Mouse (Mus musculus) c-Kit-positive CD71-negative TER-119-negative erythroid progenitor cells, embryonic 14.5 days (primary cell): ENCODE measurements around the gene Zglp1.
"Not testable (repeated sequence)": the region's sequence is repeated elsewhere in the genome, so short reads cannot be mapped to it uniquely, and the experiment has no call there.

Experiments
- DNase-seq: peaks from one replicate; pipeline ENCODE4 v3.0.0-alpha.2; 2013; ENCODE audit warnings: low read depth

Gene Zglp1

DNA sequence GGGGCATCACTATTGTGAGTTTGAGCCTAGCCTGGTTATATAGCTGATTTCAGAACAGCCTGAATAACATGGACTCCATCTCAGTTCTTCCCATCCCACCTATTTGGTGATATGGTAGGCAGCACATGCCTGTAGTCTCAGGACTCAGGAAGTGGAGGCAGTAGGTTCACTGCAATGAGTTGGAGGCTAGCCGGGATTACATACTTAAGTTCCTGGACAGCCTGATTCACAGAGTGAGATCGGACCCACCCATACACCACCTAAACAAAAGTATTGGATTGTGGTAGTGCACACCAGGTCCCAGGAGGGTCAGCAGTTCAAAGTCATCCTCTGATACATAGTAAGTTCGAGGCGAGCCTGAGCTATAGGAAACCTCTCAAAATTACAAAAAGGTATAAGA lies 5.7 kb upstream of the Zglp1 start:
- no peak for DNase-seq

DNA sequence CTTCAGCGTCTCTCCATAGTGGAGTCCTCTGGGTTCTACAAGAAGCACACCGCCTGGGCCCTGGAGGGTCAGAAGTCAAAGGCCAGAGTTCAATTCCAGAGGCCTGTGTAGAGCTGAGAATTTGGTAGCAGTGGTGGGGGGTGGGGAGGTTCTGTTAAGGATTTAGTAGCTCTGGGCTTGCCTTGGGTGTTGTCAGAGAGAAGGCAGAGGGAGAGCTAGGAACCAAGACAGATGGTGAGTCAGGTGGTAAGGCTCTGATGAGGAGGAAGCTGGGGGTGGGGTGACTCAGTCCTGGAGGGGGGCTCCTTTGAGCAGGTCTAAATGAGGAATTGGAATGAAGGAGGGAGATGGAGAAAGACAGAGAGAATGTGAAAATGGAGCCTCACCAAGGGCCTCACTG lies 4.0 kb downstream of the Zglp1 start:
- DNase-seq = no peak

DNA sequence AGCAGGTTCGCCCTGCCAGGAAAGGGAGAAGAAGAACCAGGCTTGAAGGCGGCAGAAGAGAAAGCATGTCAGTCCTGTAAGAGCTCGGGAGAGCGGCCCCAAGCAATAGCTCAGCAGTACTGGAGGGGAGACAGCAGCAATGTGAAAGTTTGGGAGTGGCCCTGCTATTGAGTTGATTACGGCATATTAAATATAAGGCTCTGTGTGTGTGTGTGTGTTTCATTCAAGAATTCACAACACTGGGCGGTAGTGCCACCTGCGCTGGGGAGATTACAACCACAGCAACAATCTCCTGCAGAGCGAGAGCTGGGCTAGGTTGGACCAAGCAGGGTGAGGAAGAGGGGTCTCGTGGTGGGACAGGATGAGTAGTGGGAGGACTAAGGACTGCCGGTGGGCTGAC lies 15.3 kb downstream of the Zglp1 start:
- DNase-seq = no peak

DNA sequence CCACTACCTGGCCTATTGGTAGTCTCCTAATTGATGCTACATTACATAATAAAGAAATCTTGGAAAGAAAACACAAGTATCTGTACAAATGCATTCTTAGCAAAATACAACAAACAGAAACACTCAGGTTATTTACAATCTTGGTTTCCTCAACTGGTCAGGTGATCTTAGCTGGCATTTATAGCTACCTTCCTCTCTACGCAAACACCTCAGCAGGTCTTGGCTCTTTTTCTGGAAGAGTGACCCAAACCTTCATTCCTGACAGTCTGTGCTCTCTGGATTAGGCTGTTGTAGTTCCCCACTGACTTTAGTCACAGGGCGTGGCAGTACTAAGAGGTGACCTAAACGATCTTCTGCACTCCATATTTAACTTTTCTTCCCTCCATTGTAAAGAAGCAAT lies 21.7 kb downstream of the Zglp1 start:
- no peak for DNase-seq

DNA sequence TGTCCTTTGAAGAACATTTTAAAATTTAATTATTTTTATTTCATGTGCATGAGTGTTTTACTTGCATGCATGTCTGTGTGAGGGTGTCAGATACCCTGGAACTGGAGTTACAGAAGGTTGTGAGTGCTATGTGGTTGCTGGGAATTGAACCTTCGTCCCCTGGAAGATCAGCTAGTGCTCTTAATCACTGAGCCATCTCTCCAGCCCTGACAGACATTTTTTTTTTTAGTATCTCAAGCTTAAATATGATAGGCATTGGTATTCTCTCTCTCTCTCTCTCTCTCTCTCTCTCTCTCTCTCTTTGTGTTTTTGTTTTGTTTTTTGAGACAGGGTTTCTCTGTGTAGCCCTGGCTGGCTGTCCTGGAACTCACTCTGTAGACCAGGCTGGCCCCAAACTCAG lies 22.1 kb downstream of the Zglp1 start:
- not testable (repeated sequence) for DNase-seq

DNA sequence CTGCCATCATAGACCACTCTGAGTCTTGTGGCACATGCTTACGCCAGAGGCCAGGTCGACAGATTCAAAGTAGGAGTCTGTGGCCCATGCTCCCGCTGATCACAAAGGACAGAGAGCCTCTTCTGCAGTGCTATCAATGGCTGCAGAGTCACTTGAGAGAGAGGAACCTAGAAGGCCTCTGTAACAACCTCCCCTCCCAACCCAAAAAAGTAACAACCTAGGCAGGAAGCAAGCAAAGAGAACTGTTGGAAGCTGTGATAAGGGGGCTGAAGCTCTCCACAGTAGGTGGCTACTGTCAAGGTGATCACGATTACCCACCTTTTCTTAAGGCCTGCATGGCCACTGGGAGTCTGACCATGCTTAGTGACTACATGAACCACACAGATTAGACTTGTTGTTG lies 23.3 kb downstream of the Zglp1 start:
- DNase-seq = no peak

DNA sequence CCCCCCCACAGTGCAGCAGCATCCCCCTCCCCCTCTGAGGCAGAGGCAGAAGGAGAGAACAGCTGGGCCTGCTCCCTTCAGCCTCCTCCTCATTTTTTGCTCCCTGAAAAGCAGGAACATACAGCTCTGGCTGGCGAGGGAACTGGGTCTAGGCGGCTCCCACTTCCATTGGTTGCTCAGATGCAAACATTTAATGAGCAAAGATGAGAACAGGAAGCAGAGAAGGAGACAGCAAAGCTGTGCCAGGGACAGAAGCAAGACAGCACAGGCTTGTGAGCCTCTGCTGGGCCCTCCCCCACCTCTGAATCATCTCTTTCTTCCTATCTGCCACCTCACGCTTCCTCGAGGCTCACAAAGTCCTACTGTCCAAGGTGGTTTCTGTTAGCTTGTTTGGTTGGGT lies 25.6 kb downstream of the Zglp1 start:
- DNase-seq = no peak

DNA sequence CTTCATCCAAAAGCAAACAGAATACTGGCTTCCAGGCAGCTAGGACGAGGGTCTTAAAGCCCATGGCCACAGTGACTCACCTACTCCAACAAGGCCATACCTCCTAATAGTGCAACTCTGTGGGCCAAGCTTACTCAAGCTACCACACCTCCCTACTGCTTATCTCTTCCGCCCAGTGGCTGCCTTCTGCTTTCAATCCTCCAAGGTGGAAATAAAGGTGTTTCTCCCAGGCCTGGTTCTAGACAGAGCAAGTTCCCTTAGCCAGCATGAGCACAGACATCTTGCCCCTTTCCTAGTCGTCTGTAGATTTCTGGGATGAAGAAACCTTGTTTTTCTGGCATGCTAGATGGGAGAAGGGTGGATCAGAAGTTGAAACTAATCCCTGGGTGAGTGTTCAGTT lies 27.1 kb downstream of the Zglp1 start:
- no peak for DNase-seq

DNA sequence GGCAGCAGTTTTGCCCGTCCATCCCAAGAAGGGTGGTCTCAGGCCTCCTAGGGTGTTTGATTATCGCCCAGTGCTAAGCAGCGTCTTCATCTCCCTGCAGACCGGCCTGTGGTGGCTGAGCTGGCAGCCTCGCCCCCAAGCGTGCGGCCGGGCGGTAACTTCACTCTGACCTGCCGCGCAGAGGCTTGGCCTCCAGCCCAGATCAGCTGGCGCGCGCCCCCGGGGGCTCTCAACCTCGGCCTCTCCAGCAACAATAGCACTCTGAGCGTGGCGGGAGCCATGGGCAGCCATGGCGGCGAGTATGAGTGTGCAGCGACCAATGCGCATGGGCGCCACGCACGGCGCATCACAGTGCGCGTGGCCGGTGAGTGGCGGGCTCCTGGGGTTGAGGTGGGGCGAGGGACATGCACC lies 29.4 kb downstream of the Zglp1 start:
- no peak for DNase-seq

DNA sequence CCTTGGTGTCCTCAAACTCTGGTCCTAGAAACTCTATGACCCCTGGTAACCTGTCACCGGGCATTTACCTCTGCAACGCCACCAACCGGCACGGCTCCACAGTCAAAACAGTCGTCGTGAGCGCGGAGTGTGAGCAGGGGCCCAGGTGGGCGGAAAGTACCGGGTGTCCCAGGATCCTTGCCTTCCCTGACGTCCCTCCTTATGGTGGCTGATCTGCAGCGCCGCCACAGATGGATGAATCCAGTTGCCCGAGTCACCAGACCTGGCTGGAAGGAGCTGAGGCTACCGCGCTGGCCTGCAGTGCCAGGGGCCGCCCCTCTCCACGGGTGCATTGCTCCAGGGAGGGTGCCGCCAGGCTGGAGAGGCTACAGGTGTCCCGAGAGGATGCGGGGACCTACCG lies 30.2 kb downstream of the Zglp1 start:
- no peak for DNase-seq

DNA sequence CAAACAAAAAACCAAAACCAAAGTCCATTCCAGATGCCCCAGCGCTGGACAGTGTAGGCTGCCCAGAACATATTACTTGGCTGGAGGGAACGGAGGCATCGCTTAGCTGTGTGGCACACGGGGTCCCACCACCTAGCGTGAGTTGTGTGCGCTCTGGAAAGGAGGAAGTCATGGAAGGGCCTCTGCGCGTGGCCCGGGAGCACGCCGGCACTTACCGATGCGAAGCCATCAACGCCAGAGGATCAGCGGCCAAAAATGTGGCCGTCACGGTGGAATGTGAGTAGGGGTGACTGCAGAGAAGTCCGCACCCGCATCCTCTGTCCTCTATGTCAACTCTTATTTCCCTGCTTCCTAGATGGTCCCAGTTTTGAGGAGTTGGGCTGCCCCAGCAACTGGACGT lies 30.7 kb downstream of the Zglp1 start:
- no peak for DNase-seq

DNA sequence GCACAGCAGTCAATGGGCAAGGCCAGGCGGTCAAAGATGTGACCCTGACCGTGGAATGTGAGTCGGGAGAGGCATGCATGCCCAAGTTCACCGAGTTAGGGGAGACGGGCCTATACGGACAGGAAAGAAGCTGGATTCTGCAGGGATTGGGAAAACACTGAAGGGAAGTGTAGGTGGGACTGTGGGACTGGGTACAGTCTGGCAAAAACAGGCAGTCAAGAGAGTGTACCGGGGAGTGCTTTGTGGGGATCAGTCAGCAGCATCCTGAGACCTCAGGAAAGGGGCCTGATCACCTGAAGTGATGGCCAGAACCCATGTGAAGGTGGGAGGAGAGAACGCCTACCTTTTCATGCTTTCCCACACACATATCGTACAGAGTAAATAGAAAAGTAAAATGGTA lies 31.3 kb downstream of the Zglp1 start:
- no peak for DNase-seq

DNA sequence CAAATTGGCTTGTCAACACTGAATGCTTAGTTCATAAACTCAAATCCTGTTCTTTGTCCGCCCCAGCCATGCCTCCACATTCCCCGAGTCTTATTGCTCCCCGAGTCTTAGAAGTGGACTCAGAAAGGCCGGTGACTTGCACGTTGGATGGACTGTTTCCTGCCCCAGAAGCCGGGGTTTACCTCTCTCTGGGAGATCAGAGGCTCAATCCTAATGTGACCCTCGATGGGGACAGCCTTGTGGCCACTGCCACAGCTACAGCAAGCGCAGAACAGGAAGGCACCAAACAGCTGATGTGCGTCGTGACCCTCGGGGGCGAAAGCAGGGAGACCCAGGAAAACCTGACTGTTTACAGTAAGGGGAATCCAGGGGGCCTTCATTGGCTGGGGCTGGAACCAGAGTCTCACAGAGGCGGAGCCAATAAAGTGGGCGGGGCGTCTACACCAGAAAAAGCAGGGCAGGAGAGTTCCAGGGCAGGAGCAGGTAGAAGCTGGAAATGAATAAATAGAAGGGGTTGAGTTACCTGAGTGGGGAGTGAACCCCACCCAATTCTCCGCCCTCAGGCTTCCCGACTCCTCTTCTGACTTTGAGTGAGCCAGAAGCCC lies 32.3 kb downstream of the Zglp1 start:
- DNase-seq = no peak

DNA sequence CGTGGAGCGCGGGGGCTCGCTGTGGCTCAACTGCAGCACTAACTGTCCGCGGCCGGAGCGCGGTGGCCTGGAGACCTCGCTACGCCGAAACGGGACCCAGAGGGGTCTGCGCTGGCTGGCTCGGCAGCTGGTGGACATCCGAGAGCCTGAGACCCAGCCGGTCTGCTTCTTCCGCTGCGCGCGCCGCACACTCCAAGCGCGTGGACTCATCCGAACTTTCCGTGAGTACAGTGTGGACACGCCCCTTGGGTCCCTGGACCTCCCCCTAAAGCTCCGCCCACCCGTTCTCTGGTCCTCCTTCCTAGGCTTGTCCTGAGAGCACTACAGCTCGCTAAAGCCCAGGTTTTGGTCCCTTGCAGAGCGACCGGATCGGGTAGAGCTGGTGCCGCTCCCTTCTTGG lies 33.8 kb downstream of the Zglp1 start:
- peak; percentile 84 for DNase-seq

DNA sequence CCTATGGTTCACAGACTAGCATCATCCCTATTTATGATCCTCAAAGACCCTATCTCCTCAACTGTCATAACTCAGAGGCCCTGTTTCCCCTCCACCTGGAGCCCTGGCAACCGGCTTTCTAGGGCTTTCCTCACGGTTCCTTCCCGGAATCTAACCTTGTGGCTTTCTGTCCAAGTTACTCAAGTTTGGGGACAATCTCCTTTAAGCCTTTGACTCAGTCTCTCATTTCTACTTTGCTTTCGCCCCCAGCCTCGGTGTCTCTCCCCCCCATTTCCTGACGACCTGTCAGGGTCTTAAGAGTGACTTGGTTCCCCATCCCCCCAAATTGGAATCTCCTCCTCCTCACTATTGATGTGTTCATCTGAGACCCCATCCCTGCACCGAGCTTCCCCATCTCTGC lies 34.4 kb downstream of the Zglp1 start:
- DNase-seq = no peak

DNA sequence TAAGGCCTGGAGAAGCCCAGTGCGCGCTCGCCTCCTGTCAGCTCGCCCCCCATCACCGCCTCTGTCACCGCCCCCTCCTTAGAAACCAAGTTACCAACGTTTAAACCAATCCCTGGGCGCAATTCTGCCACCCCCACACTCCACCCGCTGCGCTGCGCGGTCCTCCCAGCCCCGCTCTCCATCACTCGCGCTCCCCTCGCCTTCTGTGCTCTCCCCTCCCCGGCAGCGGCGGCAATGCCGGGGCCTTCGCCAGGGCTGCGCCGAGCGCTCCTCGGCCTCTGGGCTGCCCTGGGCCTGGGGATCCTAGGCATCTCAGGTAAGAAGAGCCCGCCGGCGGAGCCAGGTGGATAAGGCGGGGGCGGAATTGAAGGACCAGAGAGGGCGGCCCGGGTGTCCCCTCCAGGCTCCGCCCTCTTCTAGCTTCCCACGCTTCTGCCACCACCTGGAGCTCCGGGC lies 35.0 kb downstream of the Zglp1 start, which contains the start of gene Icam5:
TSS of gene Icam5 (plus strand) at position 178 of the 456 bp plus-strand sequence.
- no peak for DNase-seq

DNA sequence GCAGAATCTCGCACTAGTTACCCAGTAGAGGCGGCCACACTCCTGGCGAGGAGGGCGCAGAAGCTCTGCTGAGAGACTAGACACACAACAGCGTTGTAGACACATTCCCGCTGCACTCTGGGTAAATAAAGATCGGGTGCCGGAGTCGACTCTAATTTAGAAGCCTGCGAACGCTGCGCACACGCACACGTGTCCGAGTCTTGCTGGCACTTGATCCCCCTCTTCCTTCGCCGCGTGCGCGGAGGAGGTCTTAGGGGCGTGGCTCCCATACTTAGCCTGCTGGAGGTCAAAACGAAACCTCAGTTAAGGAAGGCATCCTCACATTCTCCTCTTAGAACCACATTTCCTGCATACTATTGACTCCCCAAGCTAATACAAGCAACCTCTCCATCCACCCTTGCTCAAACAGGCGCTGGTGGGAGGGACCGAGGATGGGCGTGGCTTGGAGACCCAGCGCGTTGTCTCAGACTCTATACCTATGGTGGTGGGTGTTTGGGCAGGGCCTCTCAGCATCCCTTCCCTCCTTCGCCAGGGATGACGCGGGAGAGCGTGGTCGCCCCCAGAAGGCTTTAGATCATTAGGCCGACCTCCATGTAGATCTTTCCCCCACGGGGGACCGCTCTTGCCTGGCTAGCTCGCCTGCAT lies 35.5 kb downstream of the Zglp1 start:
- DNase-seq = no peak

DNA sequence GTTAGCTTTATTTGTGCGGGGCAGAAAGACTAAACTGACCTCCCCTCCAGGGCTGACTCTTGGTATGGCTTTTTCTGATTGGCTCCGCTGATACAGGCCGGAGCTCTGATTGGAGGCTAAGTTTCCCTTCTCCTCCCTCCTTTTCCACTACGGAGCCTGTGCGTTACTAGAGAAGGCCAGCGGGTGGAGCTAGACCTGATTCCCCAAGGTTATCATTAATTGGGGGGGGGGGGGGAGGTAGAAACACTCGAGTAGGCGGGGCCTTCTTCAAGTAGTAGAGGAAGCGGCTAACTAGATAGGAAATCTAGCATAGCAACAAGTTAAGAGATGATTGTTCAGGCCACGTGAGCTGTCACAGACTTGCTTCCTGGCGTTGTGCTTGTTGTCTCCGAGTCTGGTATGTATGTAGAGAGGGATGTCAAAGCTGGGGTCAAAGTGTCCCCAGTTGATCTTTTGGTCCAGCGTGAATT lies 36.1 kb downstream of the Zglp1 start:
- DNase-seq = peak; percentile 94

DNA sequence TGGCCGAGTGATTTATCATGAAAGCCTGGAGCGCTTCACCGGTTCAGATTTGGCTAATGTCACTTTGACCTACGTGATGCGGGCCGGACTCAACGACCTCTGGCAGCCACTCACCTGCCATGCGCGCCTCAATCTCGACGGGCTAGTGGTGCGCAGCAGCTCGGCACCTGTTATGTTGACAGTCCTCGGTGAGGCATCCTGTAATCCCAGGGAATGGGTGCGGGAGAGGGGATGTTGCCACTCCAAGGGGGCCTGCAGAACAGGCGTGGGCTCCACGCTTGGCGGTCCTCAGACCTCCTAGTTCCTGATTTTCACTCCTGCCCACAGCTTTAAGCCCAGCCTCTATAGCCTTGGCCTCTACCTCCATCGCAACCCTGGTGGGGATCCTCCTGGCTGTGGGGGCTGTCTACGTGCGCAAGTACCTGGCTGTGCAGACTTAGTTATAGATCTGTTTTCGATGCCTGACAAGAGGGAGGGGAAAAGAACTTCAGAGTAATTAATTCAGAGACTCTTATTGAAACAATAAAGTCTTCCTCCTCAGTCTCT lies 36.8 kb downstream of the Zglp1 start:
- no peak for DNase-seq

DNA sequence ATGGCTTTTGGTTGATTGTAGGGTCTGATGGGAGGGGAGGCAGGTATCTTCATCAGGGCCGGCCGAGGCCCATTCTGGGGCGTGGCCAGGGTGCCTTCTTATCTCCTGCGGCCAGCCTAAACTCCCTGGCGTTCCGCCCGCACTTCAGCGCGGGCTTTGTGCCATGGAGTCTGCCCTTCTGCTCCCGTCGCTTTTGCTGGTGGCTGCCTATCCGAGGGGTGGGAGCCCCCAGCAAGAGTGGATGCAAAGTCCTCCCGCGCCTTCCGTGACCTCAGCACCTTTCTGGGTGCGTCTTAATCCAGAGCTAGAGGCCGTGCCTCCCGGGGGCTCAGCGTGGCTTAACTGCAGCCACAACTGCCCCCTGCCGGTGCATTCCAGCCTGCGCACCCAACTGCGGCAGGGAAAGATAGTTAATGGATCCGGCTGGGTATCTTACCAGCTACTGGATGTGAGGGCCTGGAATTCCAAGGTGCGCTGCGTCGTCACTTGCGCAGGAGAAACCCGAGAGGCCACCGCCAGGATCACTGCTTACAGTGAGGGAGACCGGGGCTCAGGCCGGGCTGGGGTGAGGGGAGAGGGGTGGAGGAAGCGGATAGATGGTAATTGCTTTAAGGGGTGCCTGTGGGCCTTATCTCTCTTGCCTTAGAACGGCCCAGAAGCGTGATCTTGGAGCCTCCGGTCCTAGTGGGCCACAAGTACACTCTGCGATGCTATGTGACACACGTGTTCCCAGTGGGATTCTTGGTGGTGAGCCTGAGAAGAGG lies 37.4 kb downstream of the Zglp1 start, which contains the start of gene Icam4:
TSS of gene Icam4 (plus strand) at position 83 of the 764 bp plus-strand sequence.
- DNase-seq = peak; percentile 77

DNA sequence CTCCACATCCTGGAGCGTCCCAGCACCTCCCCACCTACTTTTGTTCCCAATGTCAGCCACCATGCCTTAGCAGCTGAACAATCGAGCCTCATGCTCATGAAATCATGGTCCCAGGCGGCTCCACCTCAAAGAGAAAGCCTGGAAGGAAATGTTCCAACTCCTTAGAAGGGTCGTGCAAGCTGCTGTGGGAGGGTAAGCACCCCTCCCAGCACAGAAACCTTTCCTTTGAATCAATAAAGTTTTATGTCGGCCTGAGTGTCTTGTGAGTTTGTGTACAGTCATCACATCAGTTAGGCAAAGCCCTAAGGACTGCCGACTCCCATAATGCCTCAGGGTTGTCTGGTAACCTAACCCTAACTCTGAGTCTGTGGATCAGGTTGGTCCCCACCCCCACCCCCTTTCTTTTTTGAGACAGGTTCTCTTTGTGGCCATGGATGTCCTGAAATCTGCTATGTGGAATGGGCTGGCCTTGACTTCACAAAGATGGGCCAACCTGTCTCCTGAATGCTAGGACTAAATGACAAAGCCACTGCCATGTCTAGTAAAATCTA lies 38.3 kb downstream of the Zglp1 start:
- no peak for DNase-seq

DNA sequence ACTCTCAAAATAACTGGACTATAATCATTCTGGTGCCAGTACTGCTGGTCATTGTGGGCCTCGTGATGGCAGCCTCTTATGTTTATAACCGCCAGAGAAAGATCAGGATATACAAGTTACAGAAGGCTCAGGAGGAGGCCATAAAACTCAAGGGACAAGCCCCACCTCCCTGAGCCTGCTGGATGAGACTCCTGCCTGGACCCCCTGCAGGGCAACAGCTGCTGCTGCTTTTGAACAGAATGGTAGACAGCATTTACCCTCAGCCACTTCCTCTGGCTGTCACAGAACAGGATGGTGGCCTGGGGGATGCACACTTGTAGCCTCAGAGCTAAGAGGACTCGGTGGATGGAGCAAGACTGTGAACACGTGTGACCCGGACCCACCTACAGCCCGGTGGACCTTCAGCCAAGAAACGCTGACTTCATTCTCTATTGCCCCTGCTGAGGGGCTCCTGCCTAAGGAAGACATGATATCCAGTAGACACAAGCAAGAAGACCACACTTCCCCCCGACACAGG lies 39.1 kb downstream of the Zglp1 start:
- no peak for DNase-seq
